Mouse (Mus musculus) kidney, adult 2 months (tissue): ENCODE measurements around the gene Gm1110. TPM values are rescaled to one million over a fixed set of nuclear protein-coding genes. Genes with fewer than 3 reads are reported as not detected.
"Not testable (repeated sequence)": the region's sequence is repeated elsewhere in the genome, so short reads cannot be mapped to it uniquely, and the experiment has no call there.

Experiments used
- DNase-seq: peaks from one replicate; pipeline ENCODE4 v3.0.0; 2021
- H3K27ac ChIP-seq: fragments of 200-500 bp; 2 replicates; pipeline ENCODE4 v1.5.1; 2012; ENCODE audit warnings: low read depth, low read length, control low read depth, inconsistent platforms; ENCODE audit not compliant: insufficient read depth
- H3K27me3 ChIP-seq: fragments of 200-500 bp; replicated peaks from 2 replicates; pipeline ENCODE4 v1.6.1; 2012; ENCODE audit warnings: mild to moderate bottlenecking, moderate library complexity, low read length, inconsistent platforms; ENCODE audit not compliant: control insufficient read depth, insufficient read depth
- H3K36me3 ChIP-seq: fragments of 200-500 bp; 2 replicates; pipeline ENCODE4 v1.6.1; 2012; ENCODE audit warnings: mild to moderate bottlenecking, moderate library complexity, low read length, inconsistent platforms; ENCODE audit not compliant: control insufficient read depth, insufficient read depth
- H3K4me1 ChIP-seq: fragments of 200-500 bp; 2 replicates; pipeline ENCODE4 v1.6.1; 2011; ENCODE audit warnings: low read length; ENCODE audit not compliant: control insufficient read depth, insufficient read depth
- H3K4me3 ChIP-seq: fragments of 200-500 bp; 2 replicates; pipeline ENCODE4 v1.5.1; 2011; ENCODE audit warnings: mild to moderate bottlenecking, low read depth, low read length, control low read depth; ENCODE audit not compliant: insufficient read depth
- CTCF ChIP-seq: fragments of 200-500 bp; conservative IDR thresholded peaks from 2 replicates; pipeline ENCODE4 v1.5.1; 2011; ENCODE audit warnings: low read depth, mild to moderate bottlenecking, control low read depth, low read length, moderate library complexity, mixed read lengths; ENCODE audit not compliant: insufficient read depth, insufficient read length
- POLR2A ChIP-seq: fragments of 200-500 bp; IDR thresholded peaks from one replicate; pipeline ENCODE4 v1.6.1; 2011; ENCODE audit warnings: low read depth, low read length, control low read depth
- WGBS: fragments of 180-500 bp; shearing (Covaris S2); methylation state at CpG from one replicate; pipeline ENCODE4 v1.1.7; 2018; 5-methylcytosine and 5-hydroxymethylcytosine counted together
- polyA plus RNA-seq: library from polyadenylated mRNA; depleted of rRNA; stranded (reverse); fragments of >200 nt; gene quantifications from 2 replicates; pipeline ENCODE4 v1.2.3, GENCODE M21; 2012; rRNA removed

Gm1110 gene
- not detected in 2 replicates for polyA plus RNA-seq

DNA sequence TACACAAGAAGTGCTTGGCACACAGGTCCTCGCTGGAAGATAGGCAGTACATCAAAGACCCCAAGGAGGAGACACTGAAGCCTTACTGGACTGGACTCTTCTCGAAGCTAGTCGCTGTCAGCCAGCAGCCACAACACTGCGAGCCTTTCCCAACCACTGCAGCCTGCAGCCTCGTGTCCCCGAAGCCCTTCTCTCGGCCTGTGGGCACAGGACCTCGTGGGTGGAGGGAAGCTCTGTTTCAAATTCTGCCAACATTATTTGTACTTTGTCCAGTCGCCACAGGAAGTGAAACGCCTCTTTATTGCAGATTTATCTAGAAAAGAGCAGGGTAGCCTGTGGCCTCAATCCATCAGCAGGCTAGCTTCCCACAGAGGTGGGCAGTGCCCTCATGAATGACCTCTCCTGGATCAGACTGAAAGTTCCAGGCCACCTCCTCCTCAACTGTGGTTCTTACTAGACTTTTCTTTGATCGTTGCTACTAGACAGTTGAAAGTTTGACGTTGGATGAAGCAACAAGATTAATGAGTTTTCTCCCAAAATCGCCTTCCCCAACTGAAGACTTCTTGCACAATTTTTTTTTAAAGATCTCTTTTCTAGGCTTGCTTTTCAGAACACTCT, at the start of gene Gm1110:
Gene Gm1110, minus strand, starts transcription at position 203 of the 618 bp plus-strand sequence.
- H3K27ac ChIP-seq = no peak within 1 kb of the TSS
- DNase-seq = no peak
- no peaks in the 10 kb centered on the region for H3K36me3 ChIP-seq
- H3K4me3 ChIP-seq = no peak within 1 kb of the TSS
- H3K27me3 ChIP-seq = no peaks in the 10 kb centered on the region
- H3K4me1 ChIP-seq = no peaks in the 10 kb centered on the region
- TF ChIP-seq POLR2A = no peak
- TF ChIP-seq CTCF = no peak
- WGBS = 50% methylated on average over 13 of the region's 13 CpGs

DNA sequence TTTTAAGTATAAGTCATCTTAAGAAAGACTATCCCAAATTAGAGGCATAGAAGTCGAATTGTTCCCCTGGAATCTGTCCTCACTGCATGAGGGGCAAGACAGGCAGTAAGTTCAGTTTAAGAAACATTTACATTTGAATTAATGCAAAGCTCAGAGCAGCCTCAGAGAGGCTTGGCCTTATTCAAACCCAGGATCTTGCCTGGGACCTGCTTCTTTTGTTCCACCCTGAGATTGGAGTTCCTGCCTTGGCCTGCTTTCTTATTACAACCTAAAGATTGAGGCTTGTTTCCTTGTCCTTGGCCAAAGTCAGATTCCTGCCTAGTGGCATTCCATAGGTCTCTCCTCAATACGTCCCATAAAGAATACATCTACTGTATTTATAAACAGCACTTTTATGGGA, 24.9 kb upstream of the Gm1110 start:
- 68% methylated on average over 2 of the region's 2 CpGs for WGBS
- Histone ChIP-seq H3K4me1 (no peaks in the 10 kb centered on the region), H3K27me3 (no peaks in the 10 kb centered on the region), H3K4me3 (no peak overlapping the region), H3K27ac (no peak overlapping the region), H3K36me3 (no peaks in the 10 kb centered on the region)
- no peak for DNase-seq
- TF ChIP-seq CTCF = no peak
- TF ChIP-seq POLR2A = no peak

DNA sequence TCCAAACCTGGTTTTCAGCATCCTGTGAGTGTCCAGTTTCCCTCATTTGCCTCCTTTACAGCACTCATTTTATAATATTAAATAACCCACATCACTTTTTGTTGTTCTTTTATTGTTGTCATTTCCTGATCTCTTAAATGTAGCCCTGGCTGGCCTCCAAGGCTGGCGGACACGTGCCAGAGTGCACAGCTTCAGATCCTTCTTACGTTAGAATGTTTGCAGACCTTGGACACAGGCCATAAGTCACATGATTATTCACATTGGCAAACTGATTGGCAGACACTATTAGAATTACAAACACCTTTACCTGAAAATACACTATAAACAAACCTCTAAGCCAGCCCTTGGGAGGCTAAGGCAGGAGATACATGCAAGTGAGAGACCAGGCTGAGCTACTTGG, 1.2 kb upstream of the Gm1110 start:
- peak; percentile 70 for DNase-seq
- Histone ChIP-seq H3K4me3 (no peak overlapping the region), H3K27me3 (no peaks in the 10 kb centered on the region), H3K36me3 (no peaks in the 10 kb centered on the region), H3K4me1 (no peaks in the 10 kb centered on the region), H3K27ac (no peak overlapping the region)
- WGBS = 15% methylated on average over 3 of the region's 3 CpGs
- TF ChIP-seq CTCF (no peak), POLR2A (no peak)

DNA sequence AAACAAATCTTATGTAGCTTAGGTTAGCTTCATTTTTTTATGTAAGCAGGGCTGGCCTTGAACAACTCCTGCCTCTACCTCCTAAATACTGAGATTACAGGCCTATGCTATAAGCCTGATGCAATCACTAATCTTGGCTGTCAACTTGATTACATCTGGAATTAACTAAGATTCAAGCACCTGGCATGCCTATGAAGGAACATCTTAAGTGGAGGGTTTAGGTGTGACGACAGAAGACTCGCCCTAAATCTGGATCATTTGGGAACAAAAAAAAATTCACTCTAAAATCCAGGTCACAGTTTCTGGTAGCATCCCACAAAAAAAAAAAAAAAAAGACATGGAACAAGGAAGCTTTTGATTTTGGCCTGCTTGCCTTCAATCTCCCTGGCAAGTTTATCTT, 3.1 kb downstream of the Gm1110 start:
- Histone ChIP-seq H3K4me3 (no peak overlapping the region), H3K27me3 (no peaks in the 10 kb centered on the region), H3K4me1 (no peaks in the 10 kb centered on the region), H3K36me3 (no peaks in the 10 kb centered on the region), H3K27ac (no peak overlapping the region)
- no peak for TF ChIP-seq POLR2A
- no peak for TF ChIP-seq CTCF
- 92% methylated on average over 2 of the region's 2 CpGs for WGBS
- DNase-seq = no peak

DNA sequence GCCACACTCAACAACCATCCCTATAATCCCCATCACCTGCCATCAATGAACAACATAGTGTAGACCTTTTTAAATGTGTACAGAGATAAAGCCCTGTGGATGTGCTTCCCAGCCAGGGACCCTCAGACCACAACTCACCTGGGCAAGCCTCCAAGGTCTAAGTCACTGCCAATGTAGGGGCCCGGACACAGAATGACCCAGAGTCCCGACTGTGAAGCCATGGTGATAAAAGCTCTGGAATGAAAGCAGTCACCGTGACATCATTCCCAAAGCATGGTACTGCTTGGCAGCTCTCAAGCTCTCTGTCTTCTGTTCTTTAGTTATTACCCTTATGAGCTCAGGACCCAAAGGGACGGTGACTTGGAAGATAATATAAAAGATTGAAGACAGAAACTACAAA, 9.8 kb downstream of the Gm1110 start:
- Histone ChIP-seq H3K27me3 (no peaks in the 10 kb centered on the region), H3K27ac (no peak overlapping the region), H3K4me3 (no peak overlapping the region), H3K36me3 (no peaks in the 10 kb centered on the region), H3K4me1 (no peaks in the 10 kb centered on the region)
- DNase-seq = no peak
- TF ChIP-seq CTCF = no peak
- no peak for TF ChIP-seq POLR2A
- WGBS = 73% methylated on average over 4 of the region's 4 CpGs

DNA sequence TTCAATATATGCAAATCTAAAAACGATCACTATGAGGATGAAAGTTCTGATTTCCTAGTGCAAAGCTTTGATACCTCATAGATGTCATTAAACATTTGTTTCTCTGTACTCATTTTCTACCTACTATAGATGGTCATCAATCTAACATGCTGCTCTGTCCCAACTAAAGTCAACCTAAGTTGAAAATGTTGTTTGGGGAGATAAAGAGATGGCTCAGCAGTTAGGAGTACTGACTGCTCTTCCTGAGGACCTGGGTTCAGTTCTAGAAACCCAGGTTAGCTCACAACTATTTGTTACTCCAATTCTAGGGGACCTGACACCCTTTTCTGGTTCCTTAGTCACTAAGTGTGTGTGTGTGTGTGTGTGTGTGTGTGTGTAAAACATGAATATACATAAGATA, 11.7 kb downstream of the Gm1110 start:
- no peaks in the 10 kb centered on the region for H3K27me3 ChIP-seq
- H3K4me3 ChIP-seq = no peak overlapping the region
- 81% methylated on average over 1 of the region's 1 CpGs for WGBS
- no peak overlapping the region for H3K27ac ChIP-seq
- no peaks in the 10 kb centered on the region for H3K36me3 ChIP-seq
- DNase-seq = no peak
- no peaks in the 10 kb centered on the region for H3K4me1 ChIP-seq
- TF ChIP-seq CTCF (no peak), POLR2A (no peak)

DNA sequence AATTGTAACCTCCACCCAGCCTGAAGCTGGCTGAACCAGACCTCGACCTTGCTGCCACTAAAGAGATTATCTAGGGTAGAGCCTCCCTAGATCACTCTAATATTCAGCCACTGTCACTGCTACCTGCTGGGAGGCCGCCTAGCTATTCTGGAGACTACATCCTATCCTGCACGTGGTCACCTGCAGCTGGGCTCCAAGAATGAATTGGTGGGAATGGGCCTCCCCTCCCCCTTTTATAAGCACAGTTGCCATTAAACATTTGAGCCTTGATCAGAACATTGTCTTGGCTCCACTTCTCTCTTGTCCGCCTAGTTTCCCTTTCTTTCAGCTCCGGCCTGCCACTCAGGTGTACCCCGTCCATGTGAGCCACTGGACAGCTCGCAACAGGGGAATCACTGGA, 53.1 kb downstream of the Gm1110 start:
- WGBS = 87% methylated on average over 7 of the region's 7 CpGs
- not testable (repeated sequence) for H3K4me1 ChIP-seq, H3K36me3 ChIP-seq, DNase-seq, H3K27me3 ChIP-seq, H3K27ac ChIP-seq, H3K4me3 ChIP-seq

DNA sequence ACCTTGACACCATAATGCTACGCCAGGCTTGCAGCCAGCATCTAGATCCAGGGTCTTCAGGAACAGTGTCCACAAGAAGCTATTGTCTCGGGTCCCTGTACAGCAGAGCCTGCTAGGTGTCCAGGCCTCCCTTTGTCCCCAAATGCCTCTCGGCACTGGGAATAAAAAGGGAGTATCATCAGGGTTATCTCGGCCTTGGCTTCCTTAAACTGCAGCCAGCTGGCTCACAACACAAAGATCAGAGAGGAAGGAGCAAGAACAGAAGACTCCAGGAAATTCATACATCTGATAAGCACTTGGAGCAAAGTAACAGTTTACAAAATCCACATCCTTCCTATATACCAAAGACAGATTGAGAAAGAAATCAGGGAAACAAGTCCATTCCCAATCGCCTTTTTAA, 62.2 kb downstream of the Gm1110 start, which contains the start of gene Glb1l3:
Gene Glb1l3, minus strand, starts transcription at position 140 of the 400 bp plus-strand sequence.
- WGBS = 66% methylated on average over 5 of the region's 5 CpGs
- no peak for DNase-seq
- H3K36me3 ChIP-seq = no peaks in the 10 kb centered on the region
- H3K4me3 ChIP-seq = no peak within 1 kb of the TSS
- no peak within 1 kb of the TSS for H3K27ac ChIP-seq
- TF ChIP-seq POLR2A = no peak
- no peak for TF ChIP-seq CTCF
- H3K4me1 ChIP-seq = no peaks in the 10 kb centered on the region
- H3K27me3 ChIP-seq = no peaks in the 10 kb centered on the region; the same call in 1 of the 2 replicates
